Mouse (Mus musculus) adrenal gland, postnatal 10 days (tissue): ENCODE measurements around the gene Wnk4. TPM values are rescaled to one million over a fixed set of nuclear protein-coding genes. Genes with fewer than 3 reads are reported as not detected.

Experiments used
- DNase-seq: peaks from one replicate; pipeline ENCODE4 v3.0.0; 2021; ENCODE audit warnings: mixed read lengths
- total RNA-seq, 2 experiments: library from RNA; stranded (reverse); gene quantifications; 2 replicates each; pipeline ENCODE4 v1.2.3; 2021

The Wnk4 gene
- total RNA-seq, 2 experiments from 2014 or later, result 2.5 to 3.6 TPM

DNA sequence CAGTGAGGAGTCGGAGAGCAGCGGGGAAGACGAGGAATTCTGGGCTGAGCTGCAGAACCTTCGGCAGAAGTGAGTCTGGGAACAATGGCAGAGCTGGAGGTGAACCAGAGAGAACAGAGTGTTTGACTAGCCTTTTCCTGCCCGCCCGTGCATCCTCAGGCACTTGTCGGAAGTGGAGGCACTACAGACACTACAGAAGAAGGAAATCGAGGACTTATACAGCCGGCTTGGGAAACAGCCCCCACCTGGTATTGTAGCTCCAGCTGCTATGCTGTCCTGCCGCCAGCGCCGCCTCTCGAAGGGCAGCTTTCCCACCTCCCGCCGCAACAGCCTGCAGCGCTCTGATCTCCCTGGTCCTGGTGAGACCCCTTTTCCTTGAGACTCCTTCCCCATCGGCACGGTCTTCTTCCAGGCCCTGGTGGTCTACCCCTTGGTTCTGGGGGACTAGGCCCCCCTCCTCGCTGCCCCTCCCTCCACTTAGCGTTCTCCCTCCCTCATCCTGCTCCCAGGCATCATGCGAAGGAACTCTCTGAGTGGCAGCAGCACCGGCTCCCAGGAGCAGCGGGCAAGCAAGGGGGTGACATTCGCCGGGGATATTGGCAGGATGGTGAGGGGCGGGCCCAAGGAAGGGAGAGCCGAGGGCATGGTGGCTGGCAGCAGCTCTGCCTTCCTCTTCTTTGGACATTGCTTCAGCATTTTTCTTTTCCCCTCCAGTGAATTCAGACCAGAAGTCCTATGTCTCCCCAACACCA, 16.1 kb downstream of the Wnk4 start:
- DNase-seq, result no peak

DNA sequence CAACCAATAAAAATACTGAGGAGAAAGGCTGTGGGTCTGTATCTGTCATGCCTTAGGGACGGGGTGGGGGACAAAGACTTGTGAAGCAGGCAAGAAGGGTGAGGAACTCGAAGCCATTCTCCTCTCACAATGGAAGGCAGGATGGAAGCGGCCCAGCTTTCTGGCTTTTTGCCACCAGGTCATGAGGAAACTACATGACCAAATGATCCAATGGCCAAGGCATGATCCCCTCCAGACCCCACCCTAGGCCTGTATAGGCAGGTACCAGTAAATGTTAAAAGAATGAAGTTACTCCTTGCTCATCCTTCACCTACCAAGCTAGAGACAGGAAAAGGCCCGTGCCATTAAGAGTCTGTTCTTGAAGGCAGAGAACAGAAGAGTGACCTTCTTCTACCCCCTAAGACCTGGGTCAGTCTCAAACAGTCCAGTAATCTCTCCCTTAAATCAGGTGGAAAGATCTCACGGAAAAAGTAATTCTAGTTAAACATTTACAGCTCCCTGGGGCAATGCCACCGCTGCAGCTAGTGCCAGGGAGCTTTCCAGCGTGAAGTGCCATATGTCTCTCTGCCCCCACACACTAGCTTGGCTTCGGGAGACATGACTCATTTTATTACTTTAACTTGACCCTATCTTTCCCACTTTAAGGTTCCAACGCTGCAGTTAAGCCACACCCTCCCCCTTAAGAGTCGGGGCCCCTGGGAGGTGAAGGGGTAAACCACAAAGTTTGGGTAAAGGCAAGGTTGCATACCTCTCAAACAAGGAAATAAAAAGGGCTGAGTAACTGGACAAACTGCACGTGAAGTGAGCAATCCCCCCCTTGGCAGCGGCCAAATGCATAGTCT, 17.2 kb downstream of the Wnk4 start:
- DNase-seq, result no peak

DNA sequence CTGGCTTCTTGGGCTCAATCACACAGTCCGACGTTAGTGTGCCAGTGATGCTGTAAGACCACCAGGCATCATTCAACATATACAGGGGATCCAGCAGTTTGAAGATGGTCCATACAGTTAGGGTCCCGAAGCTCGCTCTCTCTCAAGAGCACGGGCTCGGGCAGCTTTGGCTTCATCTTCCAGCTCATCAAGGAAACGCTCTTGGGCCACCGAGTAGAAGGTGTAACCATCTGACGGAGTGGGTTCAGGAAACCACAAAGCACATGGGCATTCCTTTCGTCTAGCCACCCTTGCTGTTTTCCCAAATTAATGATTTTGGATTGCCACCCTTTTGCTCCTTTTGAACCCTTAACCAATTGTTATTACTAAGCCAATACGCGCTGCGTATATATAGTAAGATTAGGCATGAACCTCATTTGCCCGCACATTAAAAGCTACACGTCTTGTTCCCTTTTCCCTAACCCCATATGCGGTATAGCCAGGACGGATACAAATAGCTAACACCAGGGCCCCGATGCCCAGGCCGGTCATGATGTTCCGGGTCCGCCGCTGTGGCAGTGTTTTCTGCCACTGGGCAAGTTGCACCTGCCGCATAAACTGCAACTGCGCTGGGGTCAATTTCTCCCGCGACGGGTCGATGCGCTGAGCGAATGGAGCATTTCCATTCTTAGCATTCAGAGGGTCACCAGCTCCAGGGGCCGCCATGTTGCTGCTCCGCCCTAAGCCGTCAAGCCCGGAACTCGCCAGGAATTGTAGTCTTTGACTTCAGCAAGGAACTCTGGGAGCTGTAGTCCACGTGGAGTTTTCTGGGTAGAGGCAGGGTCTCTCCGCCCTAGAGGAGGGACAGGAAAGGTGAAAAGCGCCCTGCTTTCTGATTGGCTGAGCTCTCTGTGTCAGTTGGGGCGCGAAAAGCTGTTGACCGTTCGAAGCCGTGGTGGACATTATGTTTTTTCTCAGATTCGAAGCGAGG, 18.1 kb downstream of the Wnk4 start, which contains the start of the genes Cntd1 and Coa3:
TSS of gene Cntd1 (plus strand) at position 790 of the 970 bp plus-strand sequence.
TSS of gene Coa3 (minus strand) at position 892 of the 970 bp plus-strand sequence.
- peak; percentile 87 for DNase-seq

DNA sequence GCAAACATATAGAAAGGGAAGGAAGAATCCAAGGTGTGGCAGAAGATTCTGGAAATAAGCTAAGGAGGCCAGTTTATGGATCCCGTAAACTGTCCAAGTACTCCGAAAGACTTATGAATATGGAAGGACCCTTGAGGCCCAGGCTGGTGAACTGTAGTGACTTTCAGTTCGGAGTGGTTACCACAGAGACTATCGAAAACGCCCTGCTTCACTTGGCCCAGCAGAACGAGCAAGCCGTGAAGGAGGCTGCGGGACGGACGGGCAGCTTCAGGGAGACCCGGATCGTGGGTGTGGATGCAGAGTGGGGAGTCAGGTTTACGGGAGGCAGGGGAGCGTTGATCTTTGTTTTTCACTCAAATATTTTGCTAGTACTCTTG, 18.8 kb downstream of the Wnk4 start:
- no peak for DNase-seq

DNA sequence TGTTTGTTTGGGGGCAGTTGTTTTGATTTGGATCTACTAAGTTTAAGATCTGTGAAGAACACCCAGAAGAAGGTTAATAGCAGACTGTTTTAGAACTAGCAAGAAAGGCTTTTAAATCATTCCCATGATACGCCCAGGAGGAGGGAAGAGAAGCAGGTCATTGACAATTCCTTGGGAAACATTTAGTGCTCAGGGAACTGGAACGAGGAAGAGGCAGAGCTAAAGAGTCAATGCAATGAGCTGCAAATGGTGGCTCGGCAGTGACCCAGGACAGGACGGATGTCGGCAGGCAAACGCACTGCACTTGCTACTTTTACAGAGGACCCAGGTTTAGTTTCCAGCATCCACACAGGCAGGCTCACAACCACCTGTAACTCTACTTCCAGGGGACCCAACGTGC, 20.5 kb downstream of the Wnk4 start:
- no peak for DNase-seq

DNA sequence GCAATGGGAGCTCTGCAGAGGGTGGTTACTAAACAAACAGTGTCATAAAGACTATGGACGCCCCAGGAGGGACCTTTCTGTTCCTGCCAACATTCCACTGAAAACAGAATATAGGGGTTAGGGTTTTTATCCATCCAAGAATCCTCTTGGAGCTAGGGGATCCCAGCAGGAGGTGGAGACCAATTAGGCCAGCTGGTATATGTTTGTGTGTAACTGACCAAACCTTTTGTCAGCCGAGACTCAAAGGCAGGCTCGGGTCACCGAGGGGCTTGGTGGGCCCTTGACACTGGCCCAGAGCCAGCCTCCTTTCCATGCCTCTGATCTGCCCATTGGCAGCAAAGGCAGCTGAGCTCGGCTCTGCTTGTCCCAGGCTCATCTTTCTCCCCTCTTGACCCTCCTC, 22.5 kb downstream of the Wnk4 start:
- no peak for DNase-seq

DNA sequence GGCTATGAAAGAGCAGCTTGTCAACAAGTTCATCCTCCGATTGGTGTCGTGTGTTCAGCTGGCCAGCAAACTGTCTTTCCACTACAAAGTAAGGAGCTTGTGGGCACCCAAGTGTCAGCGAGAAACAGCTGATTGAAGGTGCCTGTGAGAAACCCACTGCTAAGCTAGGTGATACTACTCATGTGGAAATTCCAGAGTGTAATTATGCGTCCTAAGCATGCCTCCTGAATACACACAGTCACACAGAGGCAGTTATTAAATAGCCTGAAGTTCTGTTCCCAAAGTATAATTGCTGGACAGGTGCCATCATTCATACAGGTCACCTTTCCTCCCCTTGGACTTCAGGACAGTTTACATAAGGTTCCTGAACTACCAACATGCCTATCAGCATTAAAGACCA, 23.4 kb downstream of the Wnk4 start:
- no peak for DNase-seq

DNA sequence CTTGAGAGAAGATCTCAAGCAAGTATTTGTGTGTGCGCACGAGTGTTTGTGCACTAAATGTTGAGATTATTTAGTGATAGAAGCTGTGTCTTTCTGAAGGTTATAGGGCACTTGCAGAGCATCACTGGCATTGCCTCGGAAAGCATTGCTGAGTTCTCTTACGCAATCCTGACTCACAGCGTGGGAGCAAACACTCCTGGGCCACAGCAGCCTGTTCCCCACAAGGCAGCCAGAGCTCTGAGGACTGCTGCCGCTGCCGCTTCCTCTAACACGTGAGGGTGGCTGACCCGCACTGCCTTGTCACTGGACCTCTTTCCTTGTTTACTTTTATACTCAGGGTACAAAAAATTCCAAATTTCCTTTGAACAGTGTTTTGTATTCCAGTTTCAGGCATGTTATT, 26.9 kb downstream of the Wnk4 start:
- DNase-seq, result peak; percentile 55

DNA sequence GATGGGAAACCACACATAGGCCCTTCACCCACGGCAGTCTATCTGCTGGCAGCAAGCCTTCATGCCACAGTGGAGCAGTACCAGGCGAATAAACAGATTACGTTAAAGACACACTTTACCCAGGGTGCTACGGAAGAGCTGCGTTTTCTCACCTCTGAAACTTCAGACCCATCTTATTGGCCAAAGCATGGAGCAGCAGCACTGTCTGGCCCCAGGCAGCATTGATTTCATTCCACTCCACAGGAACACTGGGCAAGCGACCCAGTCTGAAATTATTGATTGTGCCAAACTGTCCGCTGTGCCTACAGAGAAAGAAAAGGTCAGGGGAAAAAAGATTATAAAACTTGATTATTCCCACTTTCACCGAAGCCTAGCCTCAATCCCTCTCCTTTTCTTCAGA, 30.9 kb downstream of the Wnk4 start:
- no peak for DNase-seq

DNA sequence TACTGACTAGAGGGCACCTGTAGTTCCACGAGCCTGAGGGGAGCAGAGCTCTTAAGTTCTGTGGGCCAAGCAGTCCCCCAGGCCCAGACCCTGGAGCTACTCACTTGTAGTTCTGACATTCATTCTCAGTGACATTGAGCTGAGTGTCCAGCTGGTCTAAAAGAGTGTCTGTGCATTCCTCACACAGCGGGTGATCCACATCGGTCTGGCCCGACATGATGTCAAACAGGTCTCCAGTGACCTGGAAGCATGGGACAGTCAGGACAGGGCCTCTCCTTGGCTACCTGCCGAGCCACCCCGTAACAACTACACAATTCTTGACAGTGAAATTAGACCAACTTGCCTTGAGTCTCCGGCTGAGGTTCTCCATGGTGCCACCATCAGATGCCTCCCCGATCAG, 34.8 kb downstream of the Wnk4 start:
- no peak for DNase-seq

DNA sequence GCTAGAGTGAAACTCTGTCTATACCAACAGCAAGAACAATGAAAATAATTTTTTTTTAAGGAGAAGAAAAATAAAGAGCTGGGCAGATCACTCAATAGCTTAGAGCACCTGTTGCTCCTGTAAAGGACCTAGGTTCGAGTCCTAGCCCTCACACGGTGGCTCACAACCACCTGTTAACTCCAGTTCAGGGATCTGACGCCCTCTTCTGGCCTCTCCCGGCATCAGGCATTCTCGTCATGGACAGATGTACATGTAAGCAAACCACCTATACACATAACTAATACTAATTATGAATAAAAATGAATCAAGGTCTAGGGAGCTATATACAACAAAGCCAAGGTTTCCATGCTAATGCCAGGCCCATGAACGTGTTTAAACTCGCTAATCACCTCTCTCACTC, 40.5 kb downstream of the Wnk4 start:
- no peak for DNase-seq

DNA sequence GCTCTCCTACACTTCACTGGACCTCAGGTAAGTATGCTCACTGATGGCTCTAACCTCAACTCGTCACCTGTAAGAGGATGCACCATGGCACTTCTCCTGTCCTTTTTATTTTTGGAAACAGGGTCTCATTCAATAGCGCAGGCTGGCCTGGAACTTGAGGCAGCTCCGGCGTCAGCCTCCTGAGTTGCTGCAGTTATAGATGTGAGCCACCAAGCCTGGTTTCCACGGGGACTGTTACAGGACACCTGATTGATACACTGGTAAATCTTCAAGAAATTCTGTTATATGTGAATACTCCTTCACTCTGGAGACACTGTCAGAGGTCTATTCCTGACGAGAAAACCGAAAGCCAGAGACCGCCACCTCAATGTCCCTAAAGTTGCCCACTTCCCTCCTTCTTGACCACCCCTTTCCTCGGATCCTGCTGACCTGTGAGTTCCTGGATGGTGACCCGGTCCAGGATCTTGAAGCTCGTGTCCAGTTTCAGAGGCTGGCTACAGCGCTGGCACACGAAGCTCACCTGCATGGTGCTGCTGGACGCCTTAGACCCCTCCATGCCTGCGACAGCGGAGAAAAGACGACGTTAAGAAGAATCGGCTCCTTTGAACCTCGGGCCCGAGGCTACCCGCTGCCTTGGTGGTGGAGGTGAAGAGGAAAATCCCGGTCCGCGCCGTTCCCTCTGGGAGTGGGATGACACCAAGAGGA, 41.1 kb downstream of the Wnk4 start:
- no peak for DNase-seq

DNA sequence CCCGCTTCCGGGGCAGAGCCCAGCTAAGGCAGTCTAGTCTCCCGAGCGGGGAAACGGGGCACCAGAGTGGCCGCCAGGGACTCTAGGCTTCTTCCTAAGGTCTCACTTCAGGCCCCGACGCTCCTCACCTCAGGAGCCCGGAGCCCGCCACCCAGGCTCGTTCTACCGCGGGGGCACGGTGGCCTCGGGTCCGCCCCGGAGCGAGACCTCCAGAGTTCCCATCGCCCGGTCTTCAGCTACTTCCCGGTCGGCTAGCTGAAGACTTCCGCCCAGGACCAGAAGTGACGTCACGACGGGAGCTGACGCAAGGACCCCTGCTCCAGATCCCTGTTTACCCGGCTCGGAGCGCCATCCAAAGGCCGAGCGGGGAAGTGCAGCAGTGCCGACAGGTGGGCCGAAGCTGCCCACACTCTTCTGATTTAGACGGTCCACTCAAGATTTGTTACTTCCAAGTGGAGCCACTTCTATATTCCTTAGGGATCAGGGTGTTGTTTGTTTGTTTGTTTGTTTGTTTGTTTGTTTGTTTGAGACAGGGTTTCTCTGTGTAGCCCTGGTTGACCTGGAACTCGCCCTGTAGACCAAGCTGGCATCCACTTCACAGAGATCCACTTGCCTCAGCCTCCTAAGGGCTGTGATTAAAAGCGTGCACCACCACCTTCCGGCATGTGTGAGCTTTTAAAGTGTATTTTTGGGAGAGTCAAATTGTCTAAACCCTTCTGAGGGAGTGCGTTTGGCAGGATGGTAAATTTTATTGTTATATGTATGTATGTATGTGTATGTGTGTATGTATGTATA, 41.8 kb downstream of the Wnk4 start, which contains the start of gene Becn1:
TSS of gene Becn1 (minus strand) at position 283 of the 795 bp plus-strand sequence.
- DNase-seq, result peak; percentile 99

DNA sequence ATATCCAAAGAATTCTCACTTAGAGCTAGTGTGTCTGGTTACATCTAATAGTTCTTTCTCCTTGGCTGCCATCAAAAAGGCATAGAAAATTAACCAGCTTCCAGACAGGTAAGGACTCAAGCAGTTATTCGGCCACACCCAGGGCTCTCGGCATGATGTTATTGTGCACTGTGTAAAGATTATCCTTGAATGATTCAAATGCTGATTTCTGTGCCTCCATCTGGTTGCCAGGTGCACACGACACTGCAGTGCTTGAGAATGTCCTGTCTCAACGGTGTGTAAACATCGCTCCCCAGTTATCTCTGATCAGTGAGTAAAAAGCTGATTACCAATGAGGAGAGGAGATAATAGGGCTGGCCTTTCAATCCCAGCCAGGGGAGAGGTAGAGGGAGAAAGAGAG, 47.4 kb downstream of the Wnk4 start:
- DNase-seq, result no peak

DNA sequence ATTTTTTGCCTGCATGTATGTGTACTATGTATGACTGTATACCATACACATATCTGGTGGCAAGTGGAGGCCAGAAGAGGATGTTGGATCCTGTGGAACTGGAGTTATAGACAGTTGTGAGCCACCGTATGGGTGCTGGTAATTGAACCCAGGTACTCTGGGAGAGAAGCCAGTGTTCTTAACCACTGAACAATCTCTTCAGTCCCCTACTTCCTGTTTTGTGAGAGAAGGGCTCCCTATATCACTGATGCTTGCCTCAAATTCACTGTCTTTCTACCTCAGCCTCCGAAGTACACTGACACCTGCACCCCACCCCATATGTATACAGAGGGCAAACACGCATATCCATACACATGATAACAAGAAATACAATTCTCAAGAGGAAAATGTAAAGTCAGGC, 50.7 kb downstream of the Wnk4 start:
- DNase-seq, result no peak

DNA sequence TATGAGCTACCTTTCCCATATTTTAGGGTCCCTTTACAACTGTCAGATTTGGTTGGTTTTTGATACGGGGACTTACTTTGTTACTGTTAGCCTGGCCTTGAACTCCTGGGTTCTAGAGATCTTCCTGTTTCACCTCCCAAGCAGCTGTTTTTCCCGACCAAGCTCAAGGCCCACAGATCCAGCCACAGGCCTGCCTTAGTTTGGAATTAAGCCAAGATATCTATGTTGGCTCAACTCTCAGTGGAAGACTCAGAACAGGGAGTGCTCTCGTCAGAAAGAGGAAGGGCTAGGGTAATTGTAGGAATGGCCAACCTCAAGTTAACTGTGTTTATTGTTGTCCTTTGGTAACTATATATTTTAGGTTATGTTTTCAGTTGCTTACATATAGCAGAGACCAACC, 51.8 kb downstream of the Wnk4 start:
- no peak for DNase-seq

DNA sequence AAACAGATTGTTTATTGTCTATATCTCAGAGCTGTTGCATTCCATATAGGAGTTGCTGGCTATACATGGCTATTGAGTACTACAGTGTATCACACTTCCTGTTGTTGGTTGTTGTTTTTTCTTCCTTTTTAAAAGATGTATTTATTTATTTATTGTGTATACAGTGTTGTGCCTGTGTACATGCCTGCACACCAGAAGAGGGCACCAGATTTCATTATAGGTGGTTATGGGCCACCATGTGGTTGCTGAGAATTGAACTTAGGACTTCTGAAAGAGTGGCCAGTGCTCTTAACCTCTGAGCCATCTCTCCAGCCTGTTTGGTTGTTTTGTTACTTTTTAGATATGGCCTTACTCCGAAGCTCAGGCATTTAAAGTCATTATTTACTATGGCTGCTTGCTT, 54.2 kb downstream of the Wnk4 start:
- no peak for DNase-seq

DNA sequence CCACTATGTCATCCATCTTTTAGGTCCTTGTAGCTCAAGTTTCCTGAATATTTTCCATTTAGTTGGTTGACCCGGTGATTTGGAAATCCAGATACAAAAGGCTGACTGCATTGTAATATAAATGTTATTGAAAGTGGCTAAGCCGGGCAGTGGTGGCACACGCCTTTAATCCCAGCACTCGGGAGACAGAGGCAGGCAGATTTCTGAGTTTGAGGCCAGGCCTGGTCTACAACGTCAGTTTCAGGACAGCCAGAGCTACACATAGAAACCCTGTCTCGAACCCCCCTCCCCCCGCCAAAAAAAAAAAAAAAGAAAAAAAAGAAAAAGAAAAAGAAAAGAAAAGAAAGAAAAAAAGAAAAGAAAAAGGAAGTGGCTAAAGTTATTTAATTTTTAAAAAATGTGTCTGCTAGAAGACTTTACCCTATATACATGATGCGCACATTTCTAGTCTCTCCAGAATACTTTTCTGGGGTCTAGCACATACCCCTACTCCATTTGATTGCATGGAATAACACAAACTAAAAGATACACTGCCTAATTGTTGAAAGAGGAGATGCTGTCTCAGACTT, 54.8 kb downstream of the Wnk4 start:
- no peak for DNase-seq

DNA sequence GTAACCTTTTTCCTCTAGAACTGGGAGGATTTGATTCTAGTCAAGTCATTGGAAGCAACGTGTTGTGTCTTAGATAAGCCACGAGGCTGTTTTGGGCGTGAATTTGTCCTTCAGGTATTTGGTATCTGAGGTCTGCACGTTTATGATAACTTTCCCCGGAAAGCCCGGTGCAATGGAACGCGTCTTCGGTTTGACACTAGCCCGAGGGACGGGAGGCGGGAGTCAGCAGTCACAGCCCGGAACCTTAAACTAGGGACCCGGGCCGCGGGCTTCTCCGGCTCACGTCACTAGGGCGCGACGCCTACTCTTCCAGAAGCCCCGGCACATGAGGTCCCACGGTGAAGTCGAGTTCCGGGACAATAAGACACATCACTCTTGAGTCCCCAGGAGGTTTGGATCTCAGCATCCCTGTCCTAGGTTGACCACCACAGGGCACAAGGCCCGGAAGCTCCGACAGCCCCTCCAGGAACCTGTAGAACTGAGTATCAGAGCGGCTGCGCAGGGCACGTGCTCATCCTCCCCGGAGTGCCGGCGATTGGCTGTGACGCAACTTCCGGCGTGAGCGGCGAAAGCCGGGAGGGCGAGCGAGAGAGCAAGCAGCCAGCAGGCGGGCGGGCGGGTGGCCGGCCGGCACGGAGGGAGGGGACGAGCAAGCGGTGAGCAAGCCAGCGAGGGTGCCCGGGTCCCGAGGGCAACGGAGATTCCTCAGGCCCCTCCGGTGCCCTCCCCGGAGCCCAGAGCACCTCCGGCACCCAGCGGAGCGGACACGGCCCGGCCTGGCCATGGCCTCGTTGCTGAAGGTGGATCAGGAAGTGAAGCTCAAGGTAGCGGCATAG, 55.5 kb downstream of the Wnk4 start, which contains the start of gene Psme3:
TSS of gene Psme3 (plus strand) at position 549 of the 836 bp plus-strand sequence.
- peak; percentile 95 for DNase-seq
